Mouse (Mus musculus) megakaryocyte, embryonic 14.5 days (primary cell): ENCODE data around the gene Lss.

Source experiments
- FLI1 ChIP-seq: IDR thresholded peaks from 2 replicates; pipeline ENCODE4 v1.6.1; 2012; ENCODE audit warnings: low read length, inconsistent platforms, mixed read lengths
- GATA1 ChIP-seq: IDR thresholded peaks from 3 replicates; pipeline ENCODE4 v1.6.1; 2012; ENCODE audit warnings: mixed read lengths, low read length, inconsistent platforms, borderline replicate concordance

DNA sequence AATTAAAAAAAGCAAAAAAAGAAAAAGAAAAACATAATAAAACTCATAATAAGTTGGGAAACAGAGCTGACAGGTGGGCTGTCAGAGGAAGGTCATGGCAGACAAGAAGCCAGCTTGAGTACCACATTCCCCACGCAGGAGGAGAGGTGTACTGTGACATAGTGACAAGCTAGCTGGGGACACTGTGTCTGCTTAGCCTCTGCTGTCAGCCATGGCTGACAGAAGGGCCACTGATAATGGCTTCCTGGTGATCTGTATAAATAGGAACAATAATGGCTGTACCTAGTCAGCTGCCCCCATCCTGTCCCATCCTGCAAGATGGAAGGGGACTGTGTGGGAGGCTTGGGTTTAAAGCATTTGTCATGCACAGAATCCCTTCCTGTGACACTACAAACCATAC is 54.8 kb downstream of the Lss start:
- no peak for TF ChIP-seq GATA1
- TF ChIP-seq FLI1 = no peak
